Mouse (Mus musculus) neural tube, embryonic 10.5 days (tissue): ENCODE results near the gene Fga.

Source experiments
- DNase-seq: peaks from one replicate; pipeline ENCODE4 v3.0.0-alpha.2; 2017; ENCODE audit warnings: low spot score; ENCODE audit errors: extremely low spot score

Fga gene

GRCm38 (mm10) chr3:83027546-83028251 lies 1.8 kb downstream of the Fga start:
- no peak for DNase-seq

- no peak for DNase-seq
Observed at GRCm38 (mm10) chr3:83030331-83030730, 4.5 kb downstream of the Fga start.

DNA sequence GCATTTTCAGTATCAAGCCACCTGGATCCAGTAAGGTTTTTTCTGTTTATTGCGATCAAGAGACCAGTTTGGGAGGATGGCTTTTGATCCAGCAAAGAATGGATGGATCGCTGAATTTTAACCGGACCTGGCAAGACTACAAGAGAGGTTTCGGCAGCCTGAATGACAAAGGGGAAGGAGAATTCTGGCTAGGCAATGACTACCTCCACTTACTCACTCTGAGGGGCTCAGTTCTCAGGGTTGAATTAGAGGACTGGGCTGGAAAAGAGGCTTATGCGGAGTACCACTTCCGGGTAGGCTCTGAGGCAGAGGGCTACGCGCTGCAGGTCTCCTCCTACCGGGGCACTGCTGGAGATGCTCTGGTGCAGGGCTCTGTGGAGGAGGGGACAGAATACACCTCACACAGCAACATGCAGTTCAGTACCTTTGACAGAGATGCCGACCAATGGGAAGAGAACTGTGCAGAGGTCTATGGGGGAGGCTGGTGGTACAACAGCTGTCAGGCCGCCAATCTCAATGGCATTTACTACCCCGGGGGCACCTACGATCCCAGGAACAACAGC lies 7.0 kb downstream of the Fga start:
- DNase-seq, result no peak

DNA sequence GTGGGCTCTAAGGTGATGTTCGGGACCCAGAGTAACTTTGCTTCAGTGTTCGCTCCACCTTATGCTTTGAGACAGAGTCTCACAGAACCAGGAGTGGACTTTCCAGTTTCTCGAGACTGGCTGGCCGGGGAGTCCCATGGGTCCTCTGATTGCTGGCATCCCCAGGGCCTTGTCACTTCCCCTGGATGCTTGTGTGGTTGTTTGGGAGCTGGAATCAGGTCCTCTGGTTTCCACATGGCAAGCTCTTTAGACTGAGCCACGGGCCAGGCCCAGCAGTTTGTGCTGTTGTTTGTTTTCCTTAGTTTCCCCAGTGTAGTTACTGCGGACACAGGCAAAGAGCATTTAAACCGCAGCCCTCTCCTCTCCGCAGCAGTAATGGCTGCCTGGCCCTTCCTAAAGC lies 7.9 kb downstream of the Fga start:
- no peak for DNase-seq

DNA sequence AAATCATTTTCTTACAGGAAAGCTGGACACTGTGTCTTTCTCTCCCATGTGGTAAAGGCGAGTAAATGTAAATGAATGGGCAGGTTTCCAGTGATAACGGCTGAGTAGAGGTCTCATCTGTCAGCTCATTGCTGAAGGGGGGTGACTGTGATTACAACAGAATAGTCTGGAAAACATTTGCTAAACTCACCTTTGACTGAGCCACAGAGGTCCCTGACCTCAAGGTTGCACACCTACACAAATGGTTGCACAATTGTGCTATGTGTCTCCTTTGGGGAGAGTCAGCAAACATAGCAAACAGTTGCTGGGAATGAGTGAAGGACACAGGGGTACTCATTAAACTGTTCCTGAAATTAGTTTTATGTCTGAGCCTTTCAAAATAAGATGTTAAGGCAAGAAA lies 13.0 kb downstream of the Fga start:
- DNase-seq, result no peak

GRCm38 (mm10) chr3:83039666-83040065 lies 13.8 kb downstream of the Fga start:
- DNase-seq, result no peak

- DNase-seq, result no peak
Observed at GRCm38 (mm10) chr3:83042451-83042850, 16.6 kb downstream of the Fga start.

GRCm38 (mm10) chr3:83046649-83047048 lies 20.8 kb downstream of the Fga start:
- DNase-seq, result no peak

DNA sequence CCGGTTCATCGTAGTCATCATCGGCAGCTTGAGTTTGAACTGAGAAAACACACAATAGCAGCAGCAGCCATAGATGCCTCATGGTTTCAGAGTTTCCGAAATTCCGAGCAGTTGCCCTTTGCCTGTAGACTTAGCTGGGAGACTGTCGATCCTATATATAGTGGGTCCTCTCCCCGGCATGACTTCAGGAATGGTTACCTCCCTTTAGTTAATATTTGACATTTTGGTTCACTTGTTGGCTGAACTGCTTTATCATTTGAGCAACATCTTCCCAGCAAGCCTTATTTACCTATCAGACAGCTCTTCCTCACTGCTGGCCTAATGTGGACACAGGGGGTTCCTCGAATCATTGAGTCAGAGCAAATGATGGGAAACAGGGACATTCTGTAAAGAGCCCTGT lies 23.8 kb downstream of the Fga start, which contains the start of gene Fgb:
Fgb (minus strand) TSS at position 184 of the 400 bp plus-strand sequence.
- DNase-seq, result no peak

GRCm38 (mm10) chr3:83050661-83051060 lies 24.8 kb downstream of the Fga start:
- DNase-seq, result no peak

DNA sequence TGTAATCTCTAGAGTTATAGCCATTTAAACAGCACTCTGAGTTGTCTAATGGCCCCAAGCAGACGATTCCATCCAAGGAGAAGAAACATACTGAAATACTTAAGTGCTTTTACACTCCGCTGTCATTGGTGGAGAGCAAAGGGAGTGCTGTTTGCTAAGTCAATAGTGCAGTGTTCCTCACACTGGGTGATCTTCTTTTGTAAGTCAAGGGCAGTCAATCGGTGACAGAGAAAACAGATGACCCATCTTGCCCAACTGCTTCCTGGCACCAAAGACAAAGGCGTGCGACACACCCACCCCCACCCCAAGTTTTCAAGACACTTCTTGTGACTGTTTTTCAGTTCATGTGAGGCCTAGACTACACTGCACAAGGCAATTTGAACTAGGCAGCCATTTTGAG lies 26.2 kb downstream of the Fga start:
- no peak for DNase-seq

- DNase-seq, result no peak
Observed at GRCm38 (mm10) chr3:83053126-83053525, 27.2 kb downstream of the Fga start.

DNA sequence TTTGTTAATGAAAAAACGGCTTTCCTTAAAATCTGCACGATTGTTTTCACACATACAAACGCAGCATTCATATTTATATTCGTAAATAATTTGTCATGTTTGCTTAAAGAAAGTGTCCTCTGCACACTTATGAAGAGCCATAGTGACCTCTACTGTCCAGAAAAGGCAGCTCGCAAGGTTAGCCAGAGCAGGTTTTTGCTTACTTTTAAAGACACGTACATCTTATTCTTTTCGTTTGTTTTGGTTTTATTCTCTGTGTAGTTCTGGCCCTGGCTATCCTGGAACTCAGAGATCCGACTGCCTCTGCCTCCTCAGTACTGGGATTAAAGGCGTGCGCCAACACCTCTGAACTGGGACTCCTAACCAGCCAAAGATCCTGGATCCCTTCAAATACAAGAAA lies 27.9 kb downstream of the Fga start:
- DNase-seq, result no peak

DNA sequence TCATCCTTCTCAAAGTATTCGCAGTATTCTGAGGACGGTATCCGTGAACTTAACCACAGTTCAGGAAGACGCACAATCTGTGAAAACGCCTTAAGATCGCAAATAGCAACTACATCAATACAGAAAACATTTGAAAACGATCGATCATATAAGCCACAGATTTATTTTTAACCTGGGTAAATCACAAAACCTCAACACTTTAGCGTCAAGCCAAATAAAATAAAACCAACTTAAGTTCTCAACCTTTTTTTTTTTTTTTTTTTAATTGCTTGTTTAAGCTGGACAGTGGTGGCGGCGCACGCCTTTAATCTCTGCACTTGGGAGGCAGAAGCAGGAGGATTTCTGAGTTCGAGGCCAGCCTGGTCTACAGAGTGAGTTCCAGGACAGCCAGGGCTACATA lies 28.9 kb downstream of the Fga start:
- no peak for DNase-seq

GRCm38 (mm10) chr3:83055281-83056038 lies 29.6 kb downstream of the Fga start, which contains the start of gene Plrg1:
Gene Plrg1 (plus strand): TSS chr3:83055522.
- peak; percentile 99 for DNase-seq

GRCm38 (mm10) chr3:83057046-83057445 lies 31.2 kb downstream of the Fga start:
- no peak for DNase-seq

- no peak for DNase-seq
Observed at GRCm38 (mm10) chr3:83067920-83068319, 42.0 kb downstream of the Fga start.

- DNase-seq, result no peak
Observed at GRCm38 (mm10) chr3:83068869-83069268, 43.0 kb downstream of the Fga start.

DNA sequence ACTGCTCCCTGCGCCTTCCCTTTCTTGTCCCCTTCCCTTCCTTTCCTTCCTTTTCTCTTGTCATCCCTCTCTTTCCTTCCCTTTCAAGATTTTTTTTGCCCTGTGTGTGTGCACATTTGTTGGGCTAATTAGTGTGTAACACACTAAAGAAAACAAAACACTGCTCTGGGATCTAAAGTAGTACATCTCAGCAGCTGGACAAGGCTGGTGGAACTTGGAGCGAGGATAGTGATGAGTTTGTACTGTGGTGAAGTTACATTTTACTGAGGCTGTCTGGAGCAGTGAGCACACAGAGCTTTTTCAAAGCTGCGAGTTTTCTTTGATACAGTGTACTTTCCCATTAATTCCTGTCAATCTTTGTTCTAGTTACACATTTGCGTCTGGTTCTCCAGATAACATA lies 44.4 kb downstream of the Fga start:
- DNase-seq, result no peak

DNA sequence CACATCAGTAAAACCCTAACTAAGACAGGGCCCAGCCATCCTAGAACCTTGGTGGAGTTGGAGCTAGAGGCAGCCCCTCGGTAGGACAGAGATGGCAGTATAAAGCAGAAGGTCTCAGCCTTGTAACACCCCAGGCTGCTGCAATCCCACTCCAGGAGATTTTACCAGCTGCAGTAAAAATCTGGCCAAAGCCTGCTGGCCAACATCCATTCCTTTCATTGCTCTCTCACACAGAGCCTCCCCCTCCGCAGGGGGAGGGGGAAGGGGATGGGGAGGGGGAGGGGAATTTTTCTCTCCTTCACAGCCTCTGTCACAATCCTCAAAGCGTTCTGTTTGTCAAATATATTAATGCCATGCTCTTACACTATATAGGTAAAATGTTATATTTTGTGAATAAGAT lies 50.7 kb downstream of the Fga start:
- DNase-seq, result no peak

- peak; percentile 74 for DNase-seq
Observed at GRCm38 (mm10) chr3:83080567-83081055, 54.7 kb downstream of the Fga start.
